Mouse (Mus musculus) olfactory bulb, adult 2 months (tissue): ENCODE data around the gene Tut7.

ENCODE experiments used
- CTCF ChIP-seq: fragments of 200-500 bp; IDR thresholded peaks from 2 replicates; pipeline ENCODE4 v1.5.1; 2012; ENCODE audit warnings: low read depth, mild to moderate bottlenecking, low read length, moderate library complexity; ENCODE audit not compliant: insufficient read depth
- POLR2A ChIP-seq: fragments of 200-500 bp; IDR thresholded peaks from 2 replicates; pipeline ENCODE4 v1.6.1; 2012; ENCODE audit warnings: mild to moderate bottlenecking, low read depth, low read length, moderate library complexity; ENCODE audit not compliant: insufficient read depth

DNA sequence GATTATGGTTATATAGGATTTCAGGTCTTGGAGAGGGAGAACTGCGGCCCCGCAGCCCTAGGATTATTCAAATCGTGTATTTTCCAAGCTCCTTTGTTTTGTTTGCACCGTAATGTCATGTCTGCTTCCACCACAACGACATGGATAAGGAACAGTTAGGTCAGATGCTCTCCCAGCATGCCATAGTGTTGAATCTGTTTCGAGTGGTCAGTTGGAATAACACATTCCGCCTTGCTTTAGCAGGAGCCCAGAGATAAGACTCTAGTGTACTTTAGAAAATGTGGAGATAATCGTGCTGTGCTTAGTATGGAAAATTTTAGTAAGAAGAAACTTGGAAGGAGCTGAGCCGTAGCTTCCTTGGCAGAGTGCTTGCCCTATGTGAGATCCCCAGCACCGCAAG lies 27.4 kb upstream of the Tut7 start:
- no peak for TF ChIP-seq CTCF
- no peak for TF ChIP-seq POLR2A
